Mouse (Mus musculus) T-helper 1 cell (primary cell): ENCODE measurements around the gene Dock3.
"Not testable (repeated sequence)": the region's sequence is repeated elsewhere in the genome, so short reads cannot be mapped to it uniquely, and the experiment has no call there.

ENCODE experiments used
- in situ Hi-C: fragments of 300-600 bp; cut with MboI, MseI; formaldehyde crosslinking; loops from one replicate; pipeline ENCODE4 v1.15.1; 2025; ENCODE audit warnings: high pct_unique_total_duplicates

Gene Dock3

GRCm38 (mm10) chr9:107259571-107259970 is 27.9 kb upstream of the Dock3 start:
- in situ Hi-C loops, result no loop called here

DNA sequence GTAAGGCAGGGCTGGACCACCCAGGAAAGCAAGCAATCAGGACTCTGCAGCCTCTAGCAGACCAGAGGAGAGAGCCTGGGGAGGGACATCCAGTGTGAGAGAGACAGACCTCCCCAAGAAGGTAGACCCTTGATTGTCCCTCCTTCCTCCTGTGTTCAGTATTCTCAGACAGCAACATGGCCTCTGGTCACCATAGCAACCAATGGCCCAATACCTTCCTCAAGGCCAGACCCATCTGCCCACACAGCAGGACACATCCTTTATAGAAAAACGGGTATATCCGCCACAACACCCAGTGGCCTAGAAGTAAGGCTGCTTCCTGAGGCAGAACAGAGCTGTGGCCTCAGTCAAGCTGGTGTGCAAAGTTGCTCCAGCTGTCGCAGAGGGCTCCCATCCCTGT is 23.9 kb upstream of the Dock3 start:
- in situ Hi-C loops, result no loop called here

DNA sequence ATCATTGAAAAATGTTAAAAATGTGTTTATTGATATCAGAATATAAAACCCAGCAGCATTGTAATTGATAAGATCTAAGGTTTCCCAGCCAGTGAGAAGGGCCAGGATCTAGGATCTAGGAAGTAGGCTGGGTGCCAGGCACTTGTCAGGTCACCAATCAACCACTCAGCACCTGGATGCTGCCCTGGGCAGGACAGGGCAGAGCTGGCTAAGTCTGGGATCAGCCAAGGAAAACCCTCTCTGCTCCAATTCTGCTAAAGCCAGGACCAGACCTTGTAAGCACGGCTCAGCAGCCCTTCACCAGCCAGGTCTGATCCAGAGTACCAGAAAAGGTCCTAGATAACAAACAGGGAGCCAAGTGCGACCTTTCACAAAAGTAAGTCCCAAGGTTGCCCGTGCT is 23.2 kb upstream of the Dock3 start:
- in situ Hi-C loops, result no loop called here

- in situ Hi-C loops, result no loop called here
Measured at GRCm38 (mm10) chr9:107254476-107254875, 22.8 kb upstream of the Dock3 start.

- in situ Hi-C loops, result no loop called here
Measured at GRCm38 (mm10) chr9:107252164-107252563, 20.5 kb upstream of the Dock3 start.

- in situ Hi-C loops, result no loop called here
Measured at GRCm38 (mm10) chr9:107250416-107251337, 19.0 kb upstream of the Dock3 start.

GRCm38 (mm10) chr9:107249154-107249553 is 17.4 kb upstream of the Dock3 start:
- in situ Hi-C loops, result loop anchor here (5.0 kb wide), 2 partner anchors 43 to 88 kb away; partner anchors contain the start of gene Hemk1

DNA sequence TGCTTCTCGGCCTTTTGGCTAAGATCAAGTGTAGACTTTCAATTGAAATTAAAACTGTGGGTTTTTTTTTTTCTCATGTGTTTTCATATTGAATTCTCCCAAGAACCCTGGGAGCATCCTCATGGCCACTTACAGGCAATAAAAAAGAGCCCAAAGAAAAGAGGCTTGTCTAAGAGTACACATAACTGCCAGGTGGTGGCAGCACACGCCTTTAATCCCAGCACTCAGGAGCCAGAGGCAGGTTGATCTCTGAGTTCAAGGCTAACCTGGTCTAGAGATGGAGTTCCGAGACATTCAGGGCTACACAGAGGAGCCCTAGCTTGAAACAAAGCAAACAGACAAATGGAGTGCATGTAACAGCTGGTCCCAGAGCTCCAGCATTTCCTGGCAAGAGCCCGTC is 14.5 kb upstream of the Dock3 start:
- in situ Hi-C loops, result loop anchor here (5.0 kb wide), 2 partner anchors 46 to 91 kb away; partner anchors contain the start of gene Hemk1

GRCm38 (mm10) chr9:107245311-107245710 is 13.6 kb upstream of the Dock3 start:
- in situ Hi-C loops, result loop anchor here (5.0 kb wide), 2 partner anchors 47 to 92 kb away; partner anchors contain the start of gene Hemk1

- in situ Hi-C loops, result no loop called here
Measured at GRCm38 (mm10) chr9:107236151-107236550, 4.4 kb upstream of the Dock3 start.

- in situ Hi-C loops, result no loop called here
Measured at GRCm38 (mm10) chr9:107235261-107235660, 3.6 kb upstream of the Dock3 start.

DNA sequence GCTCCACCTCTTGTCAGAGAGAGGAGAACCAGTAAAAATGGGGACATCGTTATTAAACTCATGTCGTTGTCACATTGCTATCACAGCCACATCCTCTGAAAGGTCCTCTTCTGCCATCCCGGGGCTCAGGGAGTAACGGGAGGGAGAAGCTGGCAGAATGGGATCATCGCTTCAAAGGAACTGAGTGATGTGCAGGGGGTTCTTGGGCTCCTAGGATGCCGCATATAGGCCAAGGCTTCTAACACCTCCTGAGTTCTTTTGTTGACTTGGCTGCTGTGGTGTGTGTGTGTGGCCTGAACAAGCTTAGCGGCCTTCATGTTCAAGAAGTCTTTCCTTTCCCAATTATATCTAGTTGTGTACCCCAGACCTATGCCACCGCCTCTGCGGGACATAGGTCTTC is 431 bp upstream of the Dock3 start:
- in situ Hi-C loops, result no loop called here

GRCm38 (mm10) chr9:107230991-107231538 is 644 bp downstream of the Dock3 start:
- in situ Hi-C loops, result no loop called here

GRCm38 (mm10) chr9:107224597-107224996 is 7.1 kb downstream of the Dock3 start:
- in situ Hi-C loops, result no loop called here

GRCm38 (mm10) chr9:107174831-107175230 is 56.9 kb downstream of the Dock3 start:
- in situ Hi-C loops, result not testable (repeated sequence)

- in situ Hi-C loops, result no loop called here
Measured at GRCm38 (mm10) chr9:107165792-107166191, 65.9 kb downstream of the Dock3 start.

GRCm38 (mm10) chr9:107164825-107165224 is 66.9 kb downstream of the Dock3 start:
- in situ Hi-C loops, result no loop called here

DNA sequence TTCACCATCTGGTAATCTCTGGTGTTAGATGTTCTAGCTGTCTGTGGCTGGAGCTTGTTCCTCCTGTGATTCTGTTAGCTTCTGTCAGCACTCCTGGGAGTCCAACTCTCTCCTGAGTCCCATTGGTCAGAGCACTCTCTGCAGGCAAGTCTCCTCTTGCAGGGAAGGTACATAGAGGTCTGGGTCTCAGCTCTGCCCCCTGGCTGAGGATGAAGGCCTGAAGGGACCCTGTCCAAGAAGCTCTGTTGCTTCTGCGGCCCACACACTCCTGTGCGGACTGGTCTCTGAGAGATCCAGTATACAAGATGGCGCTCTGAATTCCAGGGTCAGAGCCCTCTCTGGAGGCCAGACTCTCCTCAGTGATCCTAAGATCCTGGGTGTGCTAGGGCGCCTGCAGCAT is 75.3 kb downstream of the Dock3 start:
- in situ Hi-C loops, result not testable (repeated sequence)

- in situ Hi-C loops, result no loop called here
Measured at GRCm38 (mm10) chr9:107112791-107113190, 118.9 kb downstream of the Dock3 start.

DNA sequence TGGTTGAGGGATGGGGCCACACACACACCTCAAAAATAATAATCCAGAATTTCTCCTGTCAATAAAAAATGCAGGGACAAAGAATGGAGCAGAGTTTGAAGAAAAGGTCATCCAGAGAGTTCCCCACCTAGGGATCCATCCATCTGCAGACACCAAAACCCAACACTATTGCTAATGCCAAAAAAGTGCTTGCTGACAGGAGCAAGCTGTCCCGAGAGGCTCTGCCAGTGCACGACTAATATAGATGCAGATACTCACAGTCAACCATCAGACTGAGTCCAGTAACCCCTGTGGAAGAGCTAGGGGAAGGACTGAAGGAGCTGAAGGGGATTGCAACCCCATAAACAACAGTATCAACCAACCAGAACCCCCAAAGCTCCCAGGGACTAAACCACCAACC is 119.7 kb downstream of the Dock3 start:
- in situ Hi-C loops, result no loop called here

DNA sequence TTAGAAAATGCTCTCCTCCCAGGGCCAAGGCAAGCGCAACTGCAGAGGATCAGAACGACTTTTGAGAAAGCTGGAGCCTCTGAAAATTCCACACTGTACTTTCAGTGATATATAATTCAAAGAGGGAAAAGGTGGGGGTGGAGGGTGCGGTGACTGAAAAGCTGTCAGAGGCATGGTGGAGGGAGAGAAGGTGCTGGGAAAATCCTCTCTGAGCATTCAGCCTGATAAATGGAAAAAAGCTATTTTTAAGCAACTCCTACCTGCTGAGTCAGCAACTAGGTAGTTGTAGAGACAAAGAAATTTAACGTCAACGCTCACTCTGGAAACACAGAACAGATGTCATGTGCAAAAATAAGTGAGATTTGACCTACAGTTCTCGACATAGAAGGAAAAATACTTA is 132.2 kb downstream of the Dock3 start:
- in situ Hi-C loops, result no loop called here

- in situ Hi-C loops, result not testable (repeated sequence)
Measured at GRCm38 (mm10) chr9:107089451-107089850, 142.3 kb downstream of the Dock3 start.

DNA sequence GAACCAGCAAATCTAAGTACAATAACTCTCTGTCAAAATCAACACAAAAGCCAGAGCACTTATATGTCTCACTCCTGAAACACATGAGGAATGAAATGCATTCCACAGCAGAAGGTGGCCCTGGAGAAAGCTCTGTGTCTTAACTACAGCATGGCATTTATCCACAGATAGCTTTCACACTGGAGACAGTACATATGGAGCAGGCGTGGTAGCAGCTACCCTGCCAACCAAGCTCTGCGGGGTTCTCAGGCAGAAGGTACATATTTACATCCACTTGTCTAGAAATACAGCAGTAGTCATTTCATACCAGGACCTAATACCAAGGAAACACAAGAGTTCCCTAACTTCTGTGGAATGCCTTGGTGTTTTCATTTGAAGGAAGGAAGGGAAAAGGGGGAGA is 144.2 kb downstream of the Dock3 start:
- in situ Hi-C loops, result no loop called here
